Mouse (Mus musculus) heart, embryonic 13.5 days (tissue): ENCODE measurements around the gene Rps6ka1. TPM values are rescaled to one million over a fixed set of nuclear protein-coding genes. Genes with fewer than 3 reads are reported as not detected.

Source experiments
- ATAC-seq: fragments of 200-750 bp; cut with Nextera tagmentation; 2 replicates; pipeline ENCODE4 v1.8.0; 2017; ENCODE audit warnings: moderate TSS enrichment; ENCODE audit not compliant: insufficient number of reproducible peaks, low FRiP score, low TSS enrichment; ENCODE audit errors: extremely low read depth
- H3K27ac ChIP-seq: fragments of 300-500 bp; sonication (generic); replicated peaks from 2 replicates; pipeline ENCODE4 v1.5.1; 2015; ENCODE audit warnings: moderate library complexity, mild to moderate bottlenecking, inconsistent platforms
- H3K27me3 ChIP-seq: fragments of 300-500 bp; sonication (generic); replicated peaks from 2 replicates; pipeline ENCODE4 v1.6.1; 2015; ENCODE audit warnings: mild to moderate bottlenecking, inconsistent platforms
- H3K36me3 ChIP-seq: fragments of 300-500 bp; sonication (generic); 2 replicates; pipeline ENCODE4 v1.6.1; 2015; ENCODE audit warnings: mild to moderate bottlenecking, inconsistent platforms
- H3K4me1 ChIP-seq: fragments of 300-500 bp; sonication (generic); 2 replicates; pipeline ENCODE4 v1.6.1; 2015; ENCODE audit warnings: inconsistent platforms
- H3K4me2 ChIP-seq: fragments of 300-500 bp; sonication (generic); 2 replicates; pipeline ENCODE4 v1.6.1; 2015; ENCODE audit warnings: inconsistent platforms, mild to moderate bottlenecking, moderate library complexity
- H3K4me3 ChIP-seq: fragments of 300-500 bp; sonication (generic); 2 replicates; pipeline ENCODE4 v1.5.1; 2015; ENCODE audit warnings: moderate library complexity, mild to moderate bottlenecking, inconsistent platforms
- H3K9ac ChIP-seq: fragments of 300-500 bp; sonication (generic); 2 replicates; pipeline ENCODE4 v1.6.1; 2015; ENCODE audit warnings: inconsistent platforms, mild to moderate bottlenecking, moderate library complexity
- H3K9me3 ChIP-seq: fragments of 300-500 bp; sonication (generic); 2 replicates; pipeline ENCODE4 v1.6.1; 2016; ENCODE audit warnings: inconsistent platforms
- WGBS: fragments of 180-500 bp; shearing (Covaris S2); methylation state at CpG from one replicate; pipeline ENCODE4 v1.1.7; 2015; ENCODE audit warnings: mixed read lengths; 5-methylcytosine and 5-hydroxymethylcytosine counted together
- polyA plus RNA-seq: library from polyadenylated mRNA; unstranded; fragments of >200 nt; fragmentation: Nextera tagmentation; extraction: Ambion mirVana; gene quantifications from 2 replicates; pipeline ENCODE4 v1.2.1, GENCODE M21; 2015

Rps6ka1 gene
- polyA plus RNA-seq, 1 experiment from 2014 or later, result 18.9 TPM

- no peak for ATAC-seq
- H3K4me3 ChIP-seq, result no peak overlapping the region
- WGBS, result 89% methylated on average over 5 of the region's 5 CpGs
- no peak overlapping the region for H3K4me2 ChIP-seq
- H3K36me3 ChIP-seq, result no peaks in the 10 kb centered on the region
- H3K9ac ChIP-seq, result no peak overlapping the region
- H3K4me1 ChIP-seq, result no peaks in the 10 kb centered on the region
- H3K27ac ChIP-seq, result no peak overlapping the region
- H3K27me3 ChIP-seq, result no peaks in the 10 kb centered on the region
- H3K9me3 ChIP-seq, result no peaks in the 10 kb centered on the region
Observed at GRCm38 (mm10) chr4:133835211-133835610, 52.4 kb downstream of the Rps6ka1 start.

DNA sequence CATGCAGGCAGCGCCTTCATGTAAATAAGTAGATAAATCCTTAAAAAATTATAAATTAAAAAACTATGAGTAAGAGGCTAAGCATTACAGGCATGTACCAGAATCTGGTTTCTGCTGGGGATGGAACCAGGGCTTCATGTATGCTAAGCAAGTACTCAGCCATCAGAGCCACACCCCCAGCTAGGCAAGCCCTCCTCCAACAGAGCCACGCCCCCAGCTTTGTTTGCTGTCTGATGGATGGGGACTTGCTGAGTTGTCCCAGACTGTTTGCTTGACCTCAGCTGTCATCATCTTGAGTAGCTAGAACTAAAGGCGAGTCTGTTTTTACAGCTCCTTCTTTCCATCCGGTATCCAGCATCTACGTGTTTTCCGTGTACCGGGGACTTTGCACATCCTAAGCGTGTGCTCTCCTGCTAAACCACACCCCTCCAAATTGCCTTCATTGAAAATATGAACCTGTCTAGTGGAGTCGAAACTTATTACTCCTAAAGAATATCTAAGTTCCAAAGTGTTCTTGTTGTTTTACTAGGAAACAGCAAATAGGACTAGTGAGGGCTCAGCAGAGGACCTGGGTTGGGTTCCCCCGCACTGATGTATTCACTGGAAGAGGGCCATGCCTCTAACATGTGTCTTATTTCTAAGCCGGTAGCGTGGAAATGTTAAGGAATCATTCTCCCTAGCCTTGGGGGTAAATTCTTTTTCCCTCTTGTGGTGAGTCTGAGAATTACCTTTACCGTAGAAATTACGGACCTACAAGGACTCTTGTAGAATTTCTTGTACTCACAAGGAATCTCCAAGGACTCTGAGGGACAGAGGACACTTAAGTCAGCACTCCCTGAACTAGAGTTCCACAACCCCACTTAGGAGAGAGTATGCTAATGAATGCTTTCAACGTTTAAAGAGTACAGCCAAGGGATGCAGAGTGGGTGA, 54.4 kb downstream of the Rps6ka1 start:
- Histone ChIP-seq H3K4me2 (no peak overlapping the region), H3K9ac (no peak overlapping the region), H3K4me1 (peaks cover 14% of the 10 kb centered on the region), H3K36me3 (no peaks in the 10 kb centered on the region), H3K9me3 (no peaks in the 10 kb centered on the region), H3K27ac (0 out of 2 replicates have a peak overlapping the region, but pooled peaks have one; percentile 33), H3K27me3 (no peaks in the 10 kb centered on the region), H3K4me3 (no peak overlapping the region)
- no peak for ATAC-seq
- WGBS, result 52% methylated on average over 15 of the region's 15 CpGs

- no peak for ATAC-seq
- H3K27me3 ChIP-seq, result no peaks in the 10 kb centered on the region
- no peaks in the 10 kb centered on the region for H3K36me3 ChIP-seq
- no peak overlapping the region for H3K9ac ChIP-seq
- no peaks in the 10 kb centered on the region for H3K9me3 ChIP-seq
- no peak overlapping the region for H3K4me3 ChIP-seq
- peaks cover 21% of the 10 kb centered on the region for H3K4me1 ChIP-seq
- H3K27ac ChIP-seq, result no peak overlapping the region
- H3K4me2 ChIP-seq, result no peak overlapping the region
- 91% methylated on average over 1 of the region's 1 CpGs for WGBS
Observed at GRCm38 (mm10) chr4:133830453-133830852, 57.1 kb downstream of the Rps6ka1 start.

DNA sequence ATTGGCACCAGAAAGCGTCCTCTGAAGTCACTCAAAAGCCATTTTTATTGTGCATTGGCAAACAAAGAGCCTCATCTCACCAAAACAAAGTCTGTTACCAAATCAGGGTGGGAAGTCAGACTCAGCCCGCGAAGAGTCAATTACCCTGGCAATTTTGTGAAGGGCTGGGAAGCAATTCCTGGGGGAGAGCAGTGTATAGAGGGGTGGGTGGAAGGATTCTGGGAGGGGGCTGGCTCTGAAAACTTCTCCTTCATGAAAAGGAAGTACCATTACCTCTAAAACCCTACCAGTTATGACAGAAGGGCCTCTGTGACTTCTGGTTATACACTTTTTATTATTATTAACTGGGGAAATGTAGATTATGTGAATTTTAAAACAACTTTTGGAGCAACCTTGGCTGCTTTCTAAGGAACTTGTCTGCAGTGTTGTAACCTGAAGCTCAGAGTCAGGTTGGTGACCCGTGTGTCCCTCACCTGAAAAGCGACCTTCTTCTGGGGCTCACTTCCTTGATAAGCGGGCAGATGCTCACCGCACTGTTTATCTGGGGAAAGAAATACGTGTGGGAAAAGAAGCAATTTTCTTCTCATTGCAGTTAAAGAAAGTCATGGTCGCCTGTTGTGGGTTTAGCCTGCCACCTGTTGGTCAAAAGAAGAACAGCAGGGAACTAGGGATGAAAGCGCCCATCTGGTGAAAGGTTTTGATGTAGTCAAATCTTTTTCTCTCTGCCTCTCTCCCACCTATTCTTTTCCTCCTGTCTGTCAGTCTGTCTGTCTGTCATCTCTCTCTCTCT, 58.1 kb downstream of the Rps6ka1 start:
- H3K36me3 ChIP-seq, result no peaks in the 10 kb centered on the region
- 13% methylated on average over 10 of the region's 10 CpGs for WGBS
- peaks cover 21% of the 10 kb centered on the region for H3K4me1 ChIP-seq
- H3K27ac ChIP-seq, result no peak overlapping the region
- H3K9ac ChIP-seq, result peak overlapping the region; percentile 50
- no peaks in the 10 kb centered on the region for H3K9me3 ChIP-seq
- no peak overlapping the region for H3K4me3 ChIP-seq
- H3K4me2 ChIP-seq, result peak overlapping the region; percentile 60
- ATAC-seq, result no peak
- no peaks in the 10 kb centered on the region for H3K27me3 ChIP-seq

DNA sequence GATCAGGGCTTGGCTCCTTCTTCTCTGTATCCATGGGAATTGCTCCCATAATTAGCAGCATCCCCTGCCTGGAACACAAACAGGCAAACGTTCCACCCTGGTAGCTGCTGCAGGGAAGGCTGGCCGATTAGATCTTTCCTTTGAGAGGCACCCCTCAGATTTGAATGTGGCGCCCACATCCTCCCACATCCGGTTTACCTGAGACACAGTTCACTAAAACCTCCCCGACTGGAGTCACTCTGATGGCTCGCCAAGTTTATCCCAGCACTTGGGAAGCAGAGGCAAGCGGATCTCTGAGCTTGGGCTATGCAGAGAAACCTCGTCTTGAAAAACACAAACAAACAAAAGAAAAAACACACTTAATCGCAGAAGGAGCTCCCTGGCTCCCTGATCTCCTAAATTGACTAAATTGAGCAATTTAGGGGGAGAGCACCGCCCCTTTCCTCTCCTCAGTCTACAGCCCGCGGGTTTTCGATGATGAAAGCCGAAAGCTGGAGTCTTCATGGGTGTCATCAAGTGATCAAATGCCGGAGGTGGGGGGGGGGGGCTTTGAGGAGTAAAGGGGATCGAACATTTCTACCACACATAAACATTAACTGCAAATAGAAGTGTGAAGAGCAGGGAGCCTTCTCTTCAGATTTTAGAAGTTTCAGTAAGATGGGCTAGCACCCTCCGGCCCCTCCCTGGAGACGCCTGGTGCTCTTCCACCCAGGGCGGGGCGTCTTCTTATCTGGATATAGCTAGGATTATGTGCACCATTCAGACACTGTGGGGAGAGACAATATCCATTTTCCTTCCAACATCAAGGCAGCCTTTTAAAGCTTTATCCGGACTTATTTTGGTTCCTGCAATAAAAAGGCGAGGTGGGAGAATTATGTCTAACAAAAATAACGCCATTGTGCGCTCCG, 59.5 kb downstream of the Rps6ka1 start:
- no peaks in the 10 kb centered on the region for H3K27me3 ChIP-seq
- no peaks in the 10 kb centered on the region for H3K36me3 ChIP-seq
- peaks cover 21% of the 10 kb centered on the region for H3K4me1 ChIP-seq
- ATAC-seq, result no peak
- peak overlapping the region; percentile 24 for H3K4me3 ChIP-seq
- WGBS, result 26% methylated on average over 25 of the region's 25 CpGs
- H3K27ac ChIP-seq, result no peak overlapping the region
- H3K4me2 ChIP-seq, result peak overlapping the region; percentile 60
- H3K9ac ChIP-seq, result peak overlapping the region; percentile 34
- no peaks in the 10 kb centered on the region for H3K9me3 ChIP-seq

DNA sequence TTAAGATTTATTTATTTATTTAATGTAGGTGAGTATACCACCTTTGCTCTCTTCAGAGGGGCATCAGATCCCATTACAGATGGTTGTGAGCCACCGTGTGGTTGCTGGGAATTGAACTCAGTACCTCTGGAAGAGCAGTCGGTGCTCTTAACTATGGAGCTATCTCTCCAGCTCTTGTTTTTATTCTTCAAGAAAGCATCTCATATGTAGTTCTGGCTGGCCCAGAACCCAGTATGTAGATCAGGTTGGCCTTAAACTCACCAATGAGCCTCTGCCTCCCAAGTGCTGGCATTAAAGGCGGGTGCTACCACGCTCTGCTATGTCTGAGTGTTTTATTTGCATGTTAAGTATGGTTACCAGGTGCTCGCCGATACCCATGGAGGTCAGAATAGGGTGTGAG, 60.2 kb downstream of the Rps6ka1 start:
- ATAC-seq, result no peak
- peaks cover 21% of the 10 kb centered on the region for H3K4me1 ChIP-seq

DNA sequence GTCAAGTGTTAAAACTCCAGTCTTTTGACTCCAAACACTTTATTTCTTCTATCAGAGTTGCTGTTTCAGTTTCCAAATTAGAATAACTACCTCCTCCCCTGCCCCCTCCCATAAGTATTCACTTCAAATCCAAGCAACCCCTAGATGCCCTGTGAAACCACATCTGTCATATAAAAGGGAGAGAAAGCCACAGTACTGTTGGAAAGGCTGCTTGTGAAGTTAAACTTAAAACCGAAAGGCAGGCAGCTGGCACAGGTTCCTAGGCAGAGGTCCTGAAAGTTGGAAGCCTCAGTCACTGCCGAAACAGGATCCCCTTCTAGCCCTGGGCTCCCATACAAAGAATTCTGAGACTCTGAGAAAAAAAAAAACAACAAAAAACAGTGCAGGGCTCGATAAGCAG, 61.9 kb downstream of the Rps6ka1 start:
- 51% methylated on average over 3 of the region's 3 CpGs for WGBS
- no peaks in the 10 kb centered on the region for H3K36me3 ChIP-seq
- no peaks in the 10 kb centered on the region for H3K27me3 ChIP-seq
- no peak overlapping the region for H3K27ac ChIP-seq
- ATAC-seq, result no peak
- peaks cover 24% of the 10 kb centered on the region for H3K4me1 ChIP-seq
- H3K9me3 ChIP-seq, result no peaks in the 10 kb centered on the region
- no peak overlapping the region for H3K9ac ChIP-seq
- no peak overlapping the region for H3K4me2 ChIP-seq
- H3K4me3 ChIP-seq, result no peak overlapping the region

More for the DNA sequence above, 60.2 kb downstream of the Rps6ka1 start:
- Histone ChIP-seq H3K27ac (no peak overlapping the region), H3K9me3 (no peaks in the 10 kb centered on the region), H3K4me2 (no peak overlapping the region), H3K27me3 (no peaks in the 10 kb centered on the region), H3K36me3 (no peaks in the 10 kb centered on the region), H3K4me3 (no peak overlapping the region), H3K9ac (no peak overlapping the region)
- WGBS, result 64% methylated on average over 6 of the region's 6 CpGs

DNA sequence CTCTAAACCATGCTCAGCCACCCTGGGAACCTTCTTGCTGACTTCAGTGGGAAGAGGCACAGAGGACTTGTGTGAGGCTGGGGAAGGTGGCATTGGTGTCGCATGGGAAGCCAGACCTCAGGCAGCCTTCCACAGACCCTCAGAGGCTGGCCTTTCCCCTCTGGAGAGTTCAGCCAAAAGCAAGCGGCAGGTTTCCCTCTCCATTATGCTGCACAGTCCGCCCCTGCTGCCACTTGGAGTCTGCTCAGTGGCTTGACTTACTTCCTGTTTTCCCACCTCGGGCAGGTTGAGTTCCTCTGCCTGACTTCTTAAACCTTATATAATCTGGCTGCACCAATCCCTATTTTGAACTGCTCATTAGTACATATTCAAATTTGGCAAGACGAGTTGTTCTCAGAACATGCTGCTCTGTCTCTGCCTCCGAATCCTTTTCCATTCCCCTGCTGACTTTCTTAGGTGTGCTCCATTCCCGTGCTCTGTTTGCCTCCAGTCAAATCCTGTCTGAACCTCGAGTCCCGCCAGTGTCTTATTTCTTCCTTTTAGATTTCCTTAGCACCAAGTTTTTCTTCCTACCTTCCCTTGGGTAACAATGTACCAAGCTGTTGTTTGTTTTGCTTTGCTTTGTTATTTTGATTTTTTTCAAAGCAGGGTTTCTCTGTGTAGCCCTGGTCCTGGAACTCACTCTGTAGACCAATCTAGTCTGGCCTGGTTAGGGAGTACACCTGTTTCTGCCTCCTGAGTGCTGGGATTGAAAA, 66.6 kb downstream of the Rps6ka1 start:
- 45% methylated on average over 9 of the region's 9 CpGs for WGBS
- Histone ChIP-seq H3K27me3 (no peaks in the 10 kb centered on the region), H3K27ac (no peak overlapping the region), H3K4me2 (peak overlapping the region; percentile 13), H3K9ac (no peak overlapping the region; the same call in 1 of the 2 replicates), H3K4me1 (peaks cover 13% of the 10 kb centered on the region), H3K4me3 (no peak overlapping the region), H3K36me3 (no peaks in the 10 kb centered on the region), H3K9me3 (no peaks in the 10 kb centered on the region)
- no peak for ATAC-seq

GRCm38 (mm10) chr4:133820166-133820565, 67.4 kb downstream of the Rps6ka1 start:
- no peaks in the 10 kb centered on the region for H3K27me3 ChIP-seq
- peaks cover 21% of the 10 kb centered on the region for H3K4me1 ChIP-seq
- ATAC-seq, result no peak
- no peak overlapping the region for H3K27ac ChIP-seq
- H3K9ac ChIP-seq, result no peak overlapping the region; the same call in 1 of the 2 replicates
- H3K9me3 ChIP-seq, result no peaks in the 10 kb centered on the region
- no peak overlapping the region for H3K4me2 ChIP-seq
- WGBS, result 34% methylated on average over 4 of the region's 4 CpGs
- no peaks in the 10 kb centered on the region for H3K36me3 ChIP-seq
- H3K4me3 ChIP-seq, result no peak overlapping the region

GRCm38 (mm10) chr4:133817356-133817755, 70.2 kb downstream of the Rps6ka1 start:
- Histone ChIP-seq H3K27me3 (no peaks in the 10 kb centered on the region), H3K4me3 (no peak overlapping the region), H3K9ac (no peak overlapping the region), H3K4me1 (peaks cover 26% of the 10 kb centered on the region), H3K36me3 (no peaks in the 10 kb centered on the region), H3K9me3 (no peaks in the 10 kb centered on the region), H3K27ac (no peak overlapping the region), H3K4me2 (no peak overlapping the region)
- ATAC-seq, result no peak
- 91% methylated on average over 5 of the region's 5 CpGs for WGBS
